Mouse (Mus musculus): ENCODE data around the gene Brip1. TPM values are rescaled to one million over a fixed set of nuclear protein-coding genes. Genes with fewer than 3 reads are reported as not detected.

Gene Brip1
- 0.17 and 0.30 TPM in 2 replicates for polyA plus RNA-seq (2012; rRNA removed; ENCODE audit: low replicate concordance)

GRCm38 (mm10) chr11:86201037-86201786 lies at the start of gene Brip1:
Gene Brip1 (minus strand): TSS chr11:86201193.

Other genes with a start within 250 kb of the Brip1 start
- 4.7 and 10.2 TPM in 2 replicates for gene Ints2, start 56.4 kb upstream of the Brip1 start, polyA plus RNA-seq (2012; rRNA removed; ENCODE audit: low replicate concordance)
- 21.1 and 47.7 TPM in 2 replicates for gene Med13, start 156.4 kb upstream of the Brip1 start, polyA plus RNA-seq (2012; rRNA removed; ENCODE audit: low replicate concordance)

Data from mammary gland, adult 2 months (tissue).